Mouse (Mus musculus) embryonic facial prominence, embryonic 13.5 days (tissue): ENCODE measurements around the gene 4933402J07Rik. TPM values are rescaled to one million over a fixed set of nuclear protein-coding genes. Genes with fewer than 3 reads are reported as not detected.

Experiments
- ATAC-seq: fragments of 200-750 bp; cut with Nextera tagmentation; 2 replicates; pipeline ENCODE4 v1.8.0; 2017; ENCODE audit warnings: low read depth; ENCODE audit not compliant: insufficient number of reproducible peaks, insufficient read depth, low FRiP score, low TSS enrichment
- H3K27ac ChIP-seq: fragments of 300-500 bp; sonication (generic); 2 replicates; pipeline ENCODE4 v1.5.1; 2015; ENCODE audit warnings: moderate library complexity, mild to moderate bottlenecking, inconsistent platforms
- H3K27me3 ChIP-seq: fragments of 300-500 bp; sonication (generic); 2 replicates; pipeline ENCODE4 v1.6.1; 2015; ENCODE audit warnings: mild to moderate bottlenecking, inconsistent platforms
- H3K36me3 ChIP-seq: fragments of 300-500 bp; sonication (generic); 2 replicates; pipeline ENCODE4 v1.6.1; 2015; ENCODE audit warnings: mild to moderate bottlenecking, inconsistent platforms
- H3K4me1 ChIP-seq: fragments of 300-500 bp; sonication (generic); 2 replicates; pipeline ENCODE4 v1.6.1; 2015; ENCODE audit warnings: inconsistent platforms
- H3K4me2 ChIP-seq: fragments of 300-500 bp; sonication (generic); 2 replicates; pipeline ENCODE4 v1.6.1; 2015; ENCODE audit warnings: moderate library complexity, mild to moderate bottlenecking, inconsistent platforms
- H3K4me3 ChIP-seq: fragments of 300-500 bp; sonication (generic); 2 replicates; pipeline ENCODE4 v1.5.1; 2015; ENCODE audit warnings: mild to moderate bottlenecking, inconsistent platforms
- H3K9ac ChIP-seq: fragments of 300-500 bp; sonication (generic); 2 replicates; pipeline ENCODE4 v1.6.1; 2015; ENCODE audit warnings: mild to moderate bottlenecking, inconsistent platforms
- H3K9me3 ChIP-seq: fragments of 300-500 bp; sonication (generic); 2 replicates; pipeline ENCODE4 v1.6.1; 2016; ENCODE audit warnings: inconsistent platforms
- WGBS: fragments of 180-500 bp; shearing (Covaris S2); methylation state at CpG from one replicate; pipeline ENCODE4 v1.1.7; 2015; ENCODE audit warnings: mixed read lengths; 5-methylcytosine and 5-hydroxymethylcytosine counted together
- polyA plus RNA-seq: library from polyadenylated mRNA; unstranded; fragments of >200 nt; fragmentation: Nextera tagmentation; extraction: Ambion mirVana; gene quantifications from 2 replicates; pipeline ENCODE4 v1.2.1, GENCODE M21; 2015

4933402J07Rik gene
- not detected in 2 replicates for polyA plus RNA-seq

DNA sequence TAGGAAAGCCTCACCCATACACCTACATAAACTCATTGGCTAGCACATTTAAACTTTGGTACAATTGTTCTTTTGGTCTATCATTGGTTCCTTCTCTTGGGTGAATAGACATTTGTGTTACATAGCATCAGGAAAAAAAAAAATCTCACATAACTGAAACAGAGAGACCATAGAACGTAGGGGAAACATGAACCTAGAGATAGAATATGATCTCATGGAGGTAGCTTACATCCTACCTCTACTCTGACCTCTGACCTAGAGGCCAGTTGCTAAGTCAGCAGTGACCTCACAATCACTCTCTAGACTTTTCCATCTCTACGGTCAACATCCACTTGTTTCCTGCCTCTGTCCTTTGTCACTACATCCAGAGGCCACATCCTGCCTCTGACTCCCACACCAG lies at the start of gene 4933402J07Rik:
Gene 4933402J07Rik, plus strand, starts transcription at position 301 of the 400 bp plus-strand sequence.
- Histone ChIP-seq H3K9ac (no peak within 1 kb of the TSS), H3K36me3 (no peaks in the 10 kb centered on the region), H3K27me3 (no peaks in the 10 kb centered on the region), H3K4me1 (no peaks in the 10 kb centered on the region), H3K9me3 (no peaks in the 10 kb centered on the region), H3K27ac (no peak within 1 kb of the TSS), H3K4me3 (no peak within 1 kb of the TSS), H3K4me2 (no peak within 1 kb of the TSS)
- 69% methylated on average over 2 of the region's 2 CpGs for WGBS
- no peak for ATAC-seq

DNA sequence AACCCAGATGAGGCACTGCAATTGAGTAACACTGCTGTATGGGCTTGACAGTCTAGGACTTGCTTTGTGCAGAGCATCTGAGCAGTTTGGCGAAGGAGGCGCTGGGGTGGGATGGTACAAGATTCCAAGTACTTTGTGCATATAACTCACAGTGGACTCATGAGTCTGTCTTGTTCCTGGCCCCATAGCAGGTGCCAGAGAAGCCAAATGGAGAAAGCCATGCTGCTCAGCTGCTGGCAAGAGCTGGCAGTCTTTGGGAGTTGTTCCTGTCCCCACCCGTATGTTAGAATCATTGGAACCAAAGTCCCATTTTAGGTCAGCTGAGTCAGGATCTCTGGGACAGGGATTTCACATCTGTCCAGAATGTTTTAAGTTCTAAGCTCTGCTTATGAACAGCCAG lies 46.5 kb upstream of the 4933402J07Rik start:
- Histone ChIP-seq H3K9me3 (no peaks in the 10 kb centered on the region), H3K4me3 (no peak overlapping the region), H3K4me1 (no peaks in the 10 kb centered on the region), H3K36me3 (no peaks in the 10 kb centered on the region), H3K9ac (no peak overlapping the region), H3K27ac (no peak overlapping the region), H3K4me2 (no peak overlapping the region), H3K27me3 (no peaks in the 10 kb centered on the region)
- 98% methylated on average over 3 of the region's 3 CpGs for WGBS
- ATAC-seq: no peak

- H3K9me3 ChIP-seq: no peaks in the 10 kb centered on the region
- no peak for ATAC-seq
- H3K36me3 ChIP-seq: no peaks in the 10 kb centered on the region
- H3K27me3 ChIP-seq: no peaks in the 10 kb centered on the region
- WGBS: 46% methylated on average over 1 of the region's 1 CpGs
- no peak overlapping the region for H3K4me3 ChIP-seq
- H3K4me2 ChIP-seq: no peak overlapping the region
- no peaks in the 10 kb centered on the region for H3K4me1 ChIP-seq
- no peak overlapping the region for H3K9ac ChIP-seq
- no peak overlapping the region for H3K27ac ChIP-seq
Observed at GRCm38 (mm10) chr8:87525006-87525405, 38.6 kb upstream of the 4933402J07Rik start.

- Histone ChIP-seq H3K9ac (no peak overlapping the region), H3K36me3 (no peaks in the 10 kb centered on the region), H3K27me3 (no peaks in the 10 kb centered on the region), H3K4me2 (no peak overlapping the region), H3K4me3 (no peak overlapping the region), H3K27ac (no peak overlapping the region), H3K4me1 (no peaks in the 10 kb centered on the region), H3K9me3 (no peaks in the 10 kb centered on the region)
- no peak for ATAC-seq
- WGBS: 56% methylated on average over 4 of the region's 4 CpGs
Observed at GRCm38 (mm10) chr8:87531176-87531575, 32.5 kb upstream of the 4933402J07Rik start.

- no peak overlapping the region for H3K4me2 ChIP-seq
- no peak overlapping the region for H3K9ac ChIP-seq
- no peaks in the 10 kb centered on the region for H3K4me1 ChIP-seq
- H3K27ac ChIP-seq: no peak overlapping the region
- H3K36me3 ChIP-seq: no peaks in the 10 kb centered on the region
- H3K4me3 ChIP-seq: no peak overlapping the region
- no peaks in the 10 kb centered on the region for H3K27me3 ChIP-seq
- 77% methylated on average over 4 of the region's 4 CpGs for WGBS
- no peaks in the 10 kb centered on the region for H3K9me3 ChIP-seq
- no peak for ATAC-seq
Observed at GRCm38 (mm10) chr8:87533476-87533875, 30.2 kb upstream of the 4933402J07Rik start.

DNA sequence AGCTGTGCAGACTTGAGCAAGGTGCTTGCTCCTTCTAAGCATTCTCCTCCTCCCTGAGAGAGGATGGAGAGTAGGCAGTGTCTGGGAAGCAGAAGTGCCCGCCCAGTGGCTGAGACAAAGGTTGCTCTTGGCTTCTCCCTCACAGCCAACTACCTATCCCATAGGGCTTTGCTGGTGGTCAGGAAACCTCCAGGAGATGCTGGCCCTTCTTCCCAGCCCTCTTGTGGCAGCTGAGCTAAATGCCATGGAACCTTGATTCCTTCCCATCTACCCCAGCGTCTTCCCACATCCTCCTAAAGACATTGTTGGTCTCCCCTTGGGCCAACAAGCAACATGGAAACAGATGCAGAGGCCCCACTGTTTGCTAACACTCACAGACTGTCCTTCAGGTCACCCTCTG lies 28.8 kb upstream of the 4933402J07Rik start:
- Histone ChIP-seq H3K36me3 (no peaks in the 10 kb centered on the region), H3K4me2 (no peak overlapping the region), H3K4me1 (peaks cover 2% of the 10 kb centered on the region; the same call in 1 of the 2 replicates), H3K4me3 (no peak overlapping the region), H3K27ac (no peak overlapping the region), H3K9me3 (no peaks in the 10 kb centered on the region), H3K27me3 (peaks cover 3% of the 10 kb centered on the region), H3K9ac (no peak overlapping the region)
- WGBS: 24% methylated on average over 2 of the region's 2 CpGs
- no peak for ATAC-seq

DNA sequence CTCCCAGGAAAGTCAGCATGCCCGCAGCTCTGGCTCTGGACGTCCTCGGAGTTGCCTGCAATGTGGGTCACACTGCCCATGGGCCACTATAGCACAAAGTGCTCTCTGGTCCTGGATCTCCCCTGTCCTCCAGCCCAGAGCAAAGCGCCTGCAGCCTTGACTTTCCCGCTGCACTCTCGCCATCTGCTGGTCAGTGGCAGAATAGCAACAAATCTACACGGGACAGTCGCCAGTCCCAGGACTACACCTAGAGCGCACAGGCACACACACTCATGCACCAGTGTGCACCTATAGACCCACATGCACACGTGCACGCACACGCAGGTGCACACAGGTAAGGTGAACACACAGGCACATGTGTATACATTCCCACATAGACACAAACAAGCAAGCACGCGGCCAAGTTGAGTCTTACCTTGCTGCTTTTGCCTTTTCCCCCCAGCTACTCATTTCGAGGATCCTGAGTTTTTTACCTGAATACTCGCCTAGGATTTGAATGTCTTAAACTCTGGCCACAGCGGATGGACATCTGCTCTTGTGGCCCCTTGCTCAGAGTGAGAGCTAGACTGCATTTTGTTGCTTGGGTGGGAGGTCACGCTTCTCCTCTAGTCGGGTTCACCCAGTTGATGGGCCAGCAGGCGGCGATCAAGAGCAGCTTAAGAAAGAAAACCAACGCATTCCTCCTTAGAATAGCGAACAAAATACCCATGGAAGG lies 26.9 kb upstream of the 4933402J07Rik start:
- Histone ChIP-seq H3K4me2 (peak overlapping the region; percentile 40), H3K9ac (no peak overlapping the region), H3K4me3 (no peak overlapping the region), H3K9me3 (no peaks in the 10 kb centered on the region), H3K27ac (no peak overlapping the region), H3K36me3 (no peaks in the 10 kb centered on the region), H3K4me1 (peaks cover 6% of the 10 kb centered on the region; the same call in 1 of the 2 replicates), H3K27me3 (peaks cover 11% of the 10 kb centered on the region)
- 7% methylated on average over 23 of the region's 23 CpGs for WGBS
- ATAC-seq: 0 out of 2 replicates have a peak, but pooled peaks have one; percentile 54

DNA sequence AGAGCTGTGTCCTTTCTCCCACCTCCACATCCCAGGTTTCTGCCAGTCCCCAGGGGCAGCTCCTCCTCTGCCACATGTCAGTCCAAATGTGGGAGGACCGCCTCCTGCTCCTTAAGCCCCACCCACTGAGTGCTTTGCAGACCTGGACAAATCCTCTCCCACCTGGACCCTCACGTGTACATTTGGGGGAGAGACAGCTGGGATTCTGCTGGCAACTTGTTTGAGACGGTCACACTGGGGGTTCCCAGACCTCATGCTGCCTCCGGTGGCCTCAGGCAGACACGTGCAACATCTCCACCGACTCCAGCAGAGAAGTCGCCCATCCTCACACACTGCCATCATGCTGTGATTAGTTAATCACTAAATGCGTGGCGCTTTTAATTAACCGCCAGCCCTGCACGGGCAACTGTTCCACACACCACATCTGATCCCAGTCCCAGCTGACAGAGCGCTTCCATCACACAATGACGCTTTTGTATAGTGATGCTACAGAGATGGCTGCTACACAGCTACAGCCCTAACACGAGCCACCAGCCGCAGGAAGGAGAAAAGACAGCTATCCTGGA lies 23.7 kb upstream of the 4933402J07Rik start:
- no peak overlapping the region for H3K4me3 ChIP-seq
- peaks cover 11% of the 10 kb centered on the region for H3K27me3 ChIP-seq
- no peak for ATAC-seq
- WGBS: 7% methylated on average over 15 of the region's 15 CpGs
- H3K36me3 ChIP-seq: no peaks in the 10 kb centered on the region
- peak overlapping the region; percentile 39 for H3K4me2 ChIP-seq
- no peak overlapping the region for H3K9ac ChIP-seq
- no peak overlapping the region for H3K27ac ChIP-seq
- H3K9me3 ChIP-seq: no peaks in the 10 kb centered on the region
- H3K4me1 ChIP-seq: peaks cover 6% of the 10 kb centered on the region; the same call in 1 of the 2 replicates

DNA sequence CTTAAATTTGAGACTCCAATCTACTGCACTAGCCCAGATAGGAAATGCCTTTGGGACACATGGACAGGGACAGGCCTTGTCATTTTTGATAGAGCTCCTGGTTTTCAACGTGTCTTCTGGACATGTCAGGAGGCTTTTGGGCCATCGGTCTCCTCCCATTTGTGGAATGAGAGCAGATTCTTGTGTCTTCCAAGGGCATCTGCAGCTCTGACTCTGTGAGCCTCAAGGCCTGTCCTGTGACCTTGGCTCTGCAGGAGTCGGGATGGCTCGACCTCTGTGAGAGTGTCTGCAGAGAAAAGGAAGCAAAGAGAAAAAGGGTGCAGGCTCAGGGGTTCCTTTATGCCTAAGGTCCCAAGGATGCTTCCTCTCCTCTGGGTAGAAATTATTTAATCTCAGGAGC lies 13.8 kb upstream of the 4933402J07Rik start:
- H3K9me3 ChIP-seq: no peaks in the 10 kb centered on the region
- WGBS: 62% methylated on average over 4 of the region's 4 CpGs
- H3K4me1 ChIP-seq: no peaks in the 10 kb centered on the region
- no peak overlapping the region for H3K4me2 ChIP-seq
- no peak overlapping the region for H3K9ac ChIP-seq
- H3K36me3 ChIP-seq: no peaks in the 10 kb centered on the region
- no peak for ATAC-seq
- no peaks in the 10 kb centered on the region for H3K27me3 ChIP-seq
- no peak overlapping the region for H3K27ac ChIP-seq
- no peak overlapping the region for H3K4me3 ChIP-seq

DNA sequence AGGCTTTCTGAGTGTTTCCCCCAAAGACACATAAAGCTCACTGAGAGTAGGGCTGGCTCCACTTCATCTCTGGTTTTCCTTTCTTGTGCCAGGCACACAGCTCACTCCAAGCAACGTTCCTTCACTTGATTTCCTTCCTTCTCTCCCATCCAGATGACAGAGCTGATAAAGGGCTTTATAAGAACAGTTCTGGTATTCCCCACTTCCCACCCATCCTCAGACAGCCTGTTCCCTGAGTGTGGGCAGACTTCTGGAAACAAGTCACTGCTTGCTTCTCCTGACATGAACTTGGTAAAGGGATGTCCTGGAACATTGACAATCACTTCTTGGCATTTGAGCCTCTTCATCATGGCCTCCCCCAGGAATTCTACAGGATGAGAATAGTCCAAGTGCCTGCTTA lies 10.9 kb upstream of the 4933402J07Rik start:
- Histone ChIP-seq H3K4me1 (no peaks in the 10 kb centered on the region), H3K4me3 (no peak overlapping the region), H3K27me3 (no peaks in the 10 kb centered on the region), H3K4me2 (no peak overlapping the region), H3K9ac (no peak overlapping the region), H3K27ac (no peak overlapping the region), H3K9me3 (no peaks in the 10 kb centered on the region), H3K36me3 (no peaks in the 10 kb centered on the region)
- 45% methylated on average over 1 of the region's 1 CpGs for WGBS
- no peak for ATAC-seq

DNA sequence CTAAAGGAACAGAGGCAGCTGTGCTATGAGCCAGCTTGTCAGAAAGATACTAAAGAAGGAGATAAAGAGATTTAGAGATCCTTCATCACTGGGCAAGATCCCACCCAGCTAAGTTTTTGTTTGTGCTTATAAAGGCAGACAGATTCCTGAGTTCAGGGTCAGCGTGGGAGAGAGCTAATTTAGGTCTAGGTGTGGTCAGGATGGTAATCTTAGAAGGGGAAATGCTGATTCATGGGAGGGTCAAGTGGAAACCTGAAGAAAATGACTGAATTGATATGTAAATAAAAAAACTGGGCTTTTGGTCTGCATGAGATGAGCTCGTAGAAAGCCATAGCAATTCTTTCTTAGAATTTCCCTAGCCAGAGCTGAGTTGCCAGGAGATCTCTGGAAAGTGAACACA lies 2.9 kb upstream of the 4933402J07Rik start:
- Histone ChIP-seq H3K4me3 (no peak overlapping the region), H3K36me3 (no peaks in the 10 kb centered on the region), H3K9ac (no peak overlapping the region), H3K4me2 (no peak overlapping the region), H3K4me1 (no peaks in the 10 kb centered on the region), H3K27ac (no peak overlapping the region), H3K9me3 (no peaks in the 10 kb centered on the region), H3K27me3 (no peaks in the 10 kb centered on the region)
- 53% methylated on average over 2 of the region's 2 CpGs for WGBS
- no peak for ATAC-seq

DNA sequence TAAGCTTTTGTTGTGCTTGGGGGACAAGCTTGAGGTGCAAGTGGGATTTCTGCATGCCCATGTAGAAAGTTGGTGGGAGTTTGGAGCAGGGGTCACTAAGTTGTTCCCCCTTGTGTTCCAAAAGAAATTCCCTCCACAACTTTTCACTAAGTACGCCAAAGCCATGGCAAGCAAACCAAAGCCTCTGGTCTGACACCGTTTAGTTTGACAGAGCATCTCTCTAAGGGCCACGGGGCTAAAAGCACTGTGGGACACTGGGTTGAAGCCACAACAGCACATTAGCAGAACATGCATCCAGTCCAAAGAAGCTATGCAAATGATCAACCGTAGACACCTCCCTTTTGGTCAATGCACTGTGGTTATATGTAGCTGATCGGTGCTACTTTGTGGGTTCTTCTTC lies 5.5 kb downstream of the 4933402J07Rik start:
- peak overlapping the region; percentile 87 for H3K27ac ChIP-seq
- H3K36me3 ChIP-seq: no peaks in the 10 kb centered on the region
- no peak for ATAC-seq
- no peaks in the 10 kb centered on the region for H3K9me3 ChIP-seq
- no peak overlapping the region for H3K4me2 ChIP-seq
- H3K4me1 ChIP-seq: peaks cover 24% of the 10 kb centered on the region
- no peak overlapping the region for H3K9ac ChIP-seq
- no peaks in the 10 kb centered on the region for H3K27me3 ChIP-seq
- no peak overlapping the region for H3K4me3 ChIP-seq
- 77% methylated on average over 5 of the region's 5 CpGs for WGBS
